Mouse (Mus musculus) lung, postnatal 0 days (tissue): ENCODE data around the gene Pgap2.

Source experiments
- CTCF ChIP-seq: IDR thresholded peaks from 2 replicates; pipeline ENCODE4 v1.5.1; 2016; ENCODE audit warnings: antibody characterized with exemption, mild to moderate bottlenecking
- EP300 ChIP-seq: IDR thresholded peaks from 2 replicates; pipeline ENCODE4 v1.6.1; 2016; ENCODE audit warnings: antibody characterized with exemption, mild to moderate bottlenecking, control low read depth

DNA sequence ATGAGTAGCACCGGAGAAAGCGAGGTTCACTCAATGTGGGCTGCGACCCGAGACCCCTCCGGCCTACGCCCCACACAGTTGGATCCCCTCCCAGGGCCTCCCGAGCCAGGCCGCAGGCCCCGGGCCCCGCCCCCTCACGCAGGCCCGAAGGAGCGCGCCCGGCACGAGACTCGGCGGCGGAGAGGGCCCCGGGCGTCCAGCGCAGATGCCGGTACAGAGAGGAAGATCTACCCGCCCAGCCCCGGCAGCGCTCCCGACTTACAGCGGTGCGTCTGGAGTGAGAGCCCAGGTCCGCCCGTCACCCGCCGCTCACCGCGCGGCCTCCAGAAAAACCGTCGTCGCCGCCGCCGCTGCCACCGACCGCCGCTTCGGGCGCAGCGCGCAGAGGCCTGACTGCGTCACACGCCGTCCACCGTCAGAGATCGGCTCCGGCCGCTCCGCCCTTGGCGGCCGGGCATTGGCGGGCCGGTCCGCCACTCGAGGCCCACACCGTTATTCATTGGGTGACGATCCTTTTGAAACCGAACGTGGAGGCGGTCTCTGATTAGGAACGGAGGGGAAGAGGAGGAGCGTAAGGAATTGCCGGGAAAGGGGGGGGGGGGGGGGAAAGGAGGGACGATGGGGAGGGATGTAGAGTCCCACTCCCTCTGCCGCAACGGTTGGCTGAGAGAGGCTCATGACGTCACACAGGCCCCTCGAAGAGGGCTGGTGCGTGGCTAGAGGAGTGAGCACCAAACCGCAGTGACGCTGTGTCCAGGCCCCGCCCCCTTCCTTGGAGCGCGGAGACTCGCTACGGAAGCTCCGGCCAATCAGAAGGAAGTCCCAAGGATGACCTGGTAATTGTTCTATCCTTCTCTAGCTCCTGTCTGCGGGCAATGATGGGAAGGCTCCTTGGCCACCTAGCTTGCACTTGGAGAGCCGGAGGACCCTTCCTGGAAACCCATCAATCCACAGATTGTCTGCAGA lies at the start of gene Pgap2, which contains the start of gene Nup98:
- TF ChIP-seq CTCF (peak; percentile 41), EP300 (no peak)
